Mouse (Mus musculus) lung, postnatal 0 days (tissue): ENCODE results near the gene Mpnd.

Experiments
- CTCF ChIP-seq: IDR thresholded peaks from 2 replicates; pipeline ENCODE4 v1.5.1; 2016; ENCODE audit warnings: antibody characterized with exemption, mild to moderate bottlenecking
- EP300 ChIP-seq: IDR thresholded peaks from 2 replicates; pipeline ENCODE4 v1.6.1; 2016; ENCODE audit warnings: antibody characterized with exemption, mild to moderate bottlenecking, control low read depth

DNA sequence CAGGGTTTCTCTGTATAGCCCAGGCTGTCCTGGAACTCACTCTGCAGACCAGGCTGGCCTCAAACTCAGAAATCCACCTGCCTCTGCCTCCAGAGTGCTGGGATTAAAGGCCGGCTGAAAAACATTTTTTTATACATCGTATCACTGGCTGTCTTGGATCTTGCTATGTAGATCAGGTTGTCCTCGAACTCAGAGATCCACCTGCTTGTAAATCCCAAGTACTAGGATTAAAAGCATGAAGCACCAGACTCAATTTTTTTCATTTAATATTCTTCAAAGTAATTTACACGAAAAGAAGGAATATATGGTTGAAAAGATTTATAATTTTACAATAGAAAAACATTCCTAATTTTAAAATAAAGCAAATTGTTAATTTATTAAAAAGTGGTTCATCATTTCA lies 33.8 kb downstream of the Mpnd start:
- TF ChIP-seq CTCF = no peak
- TF ChIP-seq EP300 = no peak
